Mouse (Mus musculus): ENCODE measurements at regions not wholly inside any gene's neighbourhood (a gene's known extent, or its start where the extent isn't known, plus 50 kb on each side); places are given as distances from the start of the nearest gene placed in this dataset.
"Not testable (repeated sequence)": the region's sequence is repeated elsewhere in the genome, so short reads cannot be mapped to it uniquely, and the experiment has no call there.

DNA sequence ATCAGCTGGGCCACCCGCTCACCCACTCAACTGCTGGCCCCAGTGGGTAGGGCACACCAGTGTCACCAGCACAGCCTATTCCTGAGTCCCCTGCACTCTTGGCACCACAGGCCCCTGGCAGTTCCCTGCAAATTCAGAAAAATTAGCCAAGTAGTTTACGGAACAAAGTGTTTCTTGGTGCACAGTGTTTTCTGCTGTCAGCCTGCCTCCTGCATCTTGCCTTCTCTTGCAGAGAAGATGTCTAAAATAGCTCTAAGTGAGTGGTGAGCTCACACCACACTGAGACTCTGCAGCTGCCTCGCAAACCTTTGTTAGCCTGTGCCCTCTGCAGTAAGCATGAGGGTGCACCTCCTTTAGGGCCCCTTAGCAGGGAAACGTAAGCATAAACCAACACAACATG is 117.7 kb upstream of the Arid1b start:
- DNase-seq (ENCODE audit: low spot score), result no peak

- no peak for DNase-seq (ENCODE audit: low spot score)
These were observed 112.7 kb upstream of the Arid1b start for GRCm38 (mm10) chr17:4881473-4881872.

DNA sequence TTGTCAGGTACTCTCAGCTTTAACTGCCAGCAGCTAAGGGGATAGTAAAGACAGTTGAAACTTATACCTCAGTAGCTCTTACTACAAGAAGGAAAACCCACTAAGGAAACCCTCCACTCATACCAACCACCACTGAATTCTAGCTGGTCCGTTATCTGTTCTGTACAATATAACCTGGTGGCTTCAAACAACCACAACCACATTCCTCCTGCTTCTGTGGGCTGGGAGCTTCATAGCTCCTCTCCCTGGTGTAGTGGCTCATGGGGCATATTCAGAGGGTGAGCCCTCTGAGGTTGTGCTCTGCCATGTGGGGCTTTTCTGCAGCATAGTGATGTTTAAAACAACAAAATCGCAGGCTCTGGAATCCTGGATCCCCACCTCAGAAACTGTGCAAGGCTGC is 110.0 kb upstream of the Arid1b start:
- no peak for DNase-seq (ENCODE audit: low spot score)

DNA sequence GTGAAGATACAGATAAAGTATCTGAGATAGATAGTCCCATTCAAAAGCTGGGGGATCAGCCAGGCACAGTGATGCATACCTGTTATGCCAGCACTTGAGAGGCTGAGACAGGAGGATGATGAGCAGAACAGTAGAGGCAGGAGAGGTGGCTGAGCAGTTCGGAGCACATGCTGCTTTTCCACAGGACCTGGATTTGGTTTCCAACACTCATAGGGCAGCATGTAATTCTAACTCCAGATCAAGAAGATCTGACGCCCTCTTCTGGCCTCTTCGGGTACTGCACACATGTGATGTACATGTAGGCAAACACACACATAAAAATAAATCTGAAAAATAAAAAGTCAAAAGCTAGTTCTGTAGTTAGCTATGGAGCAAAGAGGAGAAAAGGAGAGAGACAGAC is 109.4 kb upstream of the Arid1b start:
- no peak for DNase-seq (ENCODE audit: low spot score)

GRCm38 (mm10) chr17:4887331-4887730 is 106.8 kb upstream of the Arid1b start:
- not testable (repeated sequence) for DNase-seq (ENCODE audit: low spot score)

DNA sequence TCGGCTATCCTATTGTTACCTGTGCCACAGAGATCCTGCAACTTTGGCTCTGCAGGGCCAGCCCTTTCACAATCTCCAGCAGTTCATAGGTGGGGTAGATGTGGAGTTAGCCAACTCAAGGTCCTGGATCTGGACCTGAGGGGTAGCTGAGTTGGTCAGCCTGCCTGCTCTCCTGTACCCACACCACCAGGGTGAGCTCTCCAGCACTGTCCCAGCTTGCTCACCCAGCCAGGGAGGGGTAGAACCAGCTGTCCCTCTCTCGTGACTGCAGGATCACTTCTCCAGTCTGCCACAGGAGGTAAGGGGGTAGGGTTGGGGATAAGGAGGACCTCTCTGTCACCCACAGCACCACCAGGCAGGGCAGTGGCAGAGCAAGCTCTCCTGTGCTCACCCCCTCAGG is 104.6 kb upstream of the Arid1b start:
- DNase-seq (ENCODE audit: low spot score), result no peak

GRCm38 (mm10) chr17:4890131-4890530 is 104.0 kb upstream of the Arid1b start:
- DNase-seq (ENCODE audit: low spot score), result no peak

GRCm38 (mm10) chr17:4891576-4891975 is 102.6 kb upstream of the Arid1b start:
- DNase-seq (ENCODE audit: low spot score), result no peak

GRCm38 (mm10) chr17:4894756-4895330 is 99.3 kb upstream of the Arid1b start:
- not testable (repeated sequence) for DNase-seq (ENCODE audit: low spot score)

GRCm38 (mm10) chr17:4903129-4903528 is 91.0 kb upstream of the Arid1b start:
- no peak for DNase-seq (ENCODE audit: low spot score)

- DNase-seq (ENCODE audit: low spot score), result no peak
These were observed 87.6 kb upstream of the Arid1b start for GRCm38 (mm10) chr17:4906504-4906903.

DNA sequence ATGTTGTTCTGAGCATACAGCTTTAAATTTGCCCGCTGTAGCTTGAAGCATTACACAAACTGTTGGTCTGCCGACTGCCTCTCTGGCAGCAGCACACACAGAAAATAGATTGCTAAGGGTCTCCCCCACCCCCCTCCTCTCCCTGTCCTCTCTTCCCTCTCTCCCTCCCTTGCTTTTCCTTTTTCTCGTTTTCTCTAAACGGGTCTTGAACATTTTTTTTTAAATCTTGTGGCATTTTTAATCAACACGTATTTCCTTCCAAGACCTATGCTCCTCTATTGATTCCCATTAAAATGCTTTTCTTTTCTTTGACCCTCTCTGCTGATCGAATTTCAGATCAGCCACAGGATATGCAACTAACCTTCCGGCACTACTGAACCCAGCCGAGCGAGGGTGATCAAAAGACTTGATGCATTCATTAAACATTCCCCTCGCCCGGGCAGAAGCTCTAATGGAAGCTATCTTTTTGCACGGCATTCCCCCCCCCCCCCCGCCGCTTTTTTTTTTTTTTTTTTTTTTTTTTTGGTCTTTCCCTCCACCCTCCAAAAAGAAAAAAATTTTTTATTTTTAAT is 86.9 kb upstream of the Arid1b start:
- peak; percentile 35 for DNase-seq (ENCODE audit: low spot score)

GRCm38 (mm10) chr17:4907841-4908571 is 86.1 kb upstream of the Arid1b start:
- peak; percentile 94 for DNase-seq (ENCODE audit: low spot score)

GRCm38 (mm10) chr17:4908572-4908965 is 85.6 kb upstream of the Arid1b start:
- no peak for DNase-seq (ENCODE audit: low spot score)

- DNase-seq (ENCODE audit: low spot score), result no peak
These were observed 84.0 kb upstream of the Arid1b start for GRCm38 (mm10) chr17:4910182-4910581.

- no peak for DNase-seq (ENCODE audit: low spot score)
These were observed 81.1 kb upstream of the Arid1b start for GRCm38 (mm10) chr17:4913001-4913400.

GRCm38 (mm10) chr17:4919866-4920495 is 74.2 kb upstream of the Arid1b start:
- DNase-seq (ENCODE audit: low spot score), result no peak

- DNase-seq (ENCODE audit: low spot score), result no peak
These were observed 73.0 kb upstream of the Arid1b start for GRCm38 (mm10) chr17:4921121-4921520.

- no peak for DNase-seq (ENCODE audit: low spot score)
These were observed 65.5 kb upstream of the Arid1b start for GRCm38 (mm10) chr17:4928631-4929030.

- no peak for DNase-seq (ENCODE audit: low spot score)
These were observed 58.9 kb upstream of the Arid1b start for GRCm38 (mm10) chr17:4935268-4935667.

GRCm38 (mm10) chr17:4940589-4940988 is 53.5 kb upstream of the Arid1b start:
- DNase-seq (ENCODE audit: low spot score), result no peak

- DNase-seq (ENCODE audit: low spot score), result no peak
These were observed 52.8 kb upstream of the Arid1b start for GRCm38 (mm10) chr17:4941286-4941800.

DNA sequence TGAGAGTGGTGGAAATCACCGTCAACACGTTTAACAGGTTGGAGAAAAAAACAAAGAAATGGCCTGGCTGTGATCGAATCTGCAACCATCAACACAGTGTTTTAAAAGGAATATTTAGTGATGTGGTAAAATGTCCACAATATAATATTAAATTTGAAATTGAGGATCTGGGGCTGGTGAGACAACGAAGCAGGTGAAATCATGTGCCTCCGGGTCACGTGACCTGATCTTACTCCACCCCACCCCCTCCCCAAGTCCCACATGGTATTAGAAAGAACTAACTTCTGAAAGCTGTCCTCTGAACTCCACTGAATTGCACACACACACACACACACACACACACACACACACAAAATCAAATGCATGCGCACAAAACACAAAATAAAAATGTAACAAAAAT is 51.3 kb upstream of the Arid1b start:
- DNase-seq (ENCODE audit: low spot score), result no peak
